Mouse (Mus musculus): ENCODE results near the gene Rad51b.

Gene Rad51b

GRCm38 (mm10) chr12:79377861-79378260 lies 80.8 kb downstream of the Rad51b start:
- in situ Hi-C loops (cut with MboI, MseI) = no loop called here

GRCm38 (mm10) chr12:79380190-79380589 lies 83.1 kb downstream of the Rad51b start:
- in situ Hi-C loops (cut with MboI, MseI) = no loop called here

DNA sequence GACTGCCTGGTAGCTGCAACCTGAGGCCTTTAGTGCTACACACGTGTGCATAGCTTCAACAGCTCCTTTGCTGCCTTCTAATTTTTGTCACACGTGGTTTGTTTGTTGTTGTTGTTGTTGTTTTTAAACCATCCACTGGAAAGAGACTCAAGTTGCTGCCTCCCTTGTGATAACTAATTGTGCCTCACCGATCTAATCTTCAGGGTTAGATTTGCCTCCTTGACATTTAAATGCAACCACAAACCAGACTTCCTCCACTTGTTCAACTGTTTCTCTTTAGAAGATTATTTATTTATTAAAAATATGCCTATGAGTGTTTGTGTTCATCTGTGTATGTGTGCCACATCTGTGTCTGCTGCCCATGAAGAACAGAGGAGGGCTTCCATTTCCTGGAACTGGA lies 84.4 kb downstream of the Rad51b start:
- in situ Hi-C loops (cut with MboI, MseI) = no loop called here

- in situ Hi-C loops (cut with MboI, MseI) = no loop called here
Observed at GRCm38 (mm10) chr12:79382416-79382815, 85.3 kb downstream of the Rad51b start.

DNA sequence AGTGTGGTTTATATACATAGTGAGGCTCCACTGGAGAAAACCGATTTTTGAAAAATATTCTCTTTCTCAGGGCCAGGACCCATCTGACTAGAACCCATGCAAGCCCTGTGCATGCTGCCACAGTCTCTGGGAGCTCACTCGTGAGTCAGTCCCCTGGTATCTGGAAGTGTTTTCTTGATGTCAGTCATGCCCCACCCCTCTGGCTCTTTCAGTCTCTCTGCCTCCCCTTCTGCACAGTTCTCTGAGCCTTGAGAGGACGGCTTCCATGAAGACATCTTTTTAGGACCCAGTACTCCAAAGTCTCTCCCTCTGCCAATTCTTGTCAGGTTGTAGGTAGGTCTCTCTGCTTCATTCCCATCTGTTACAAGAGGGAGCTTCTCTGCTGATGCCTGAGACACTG lies 86.5 kb downstream of the Rad51b start:
- in situ Hi-C loops (cut with MboI, MseI) = no loop called here

GRCm38 (mm10) chr12:79384787-79385186 lies 87.7 kb downstream of the Rad51b start:
- in situ Hi-C loops (cut with MboI, MseI) = no loop called here

- in situ Hi-C loops (cut with MboI, MseI) = no loop called here
Observed at GRCm38 (mm10) chr12:79385199-79385598, 88.1 kb downstream of the Rad51b start.

DNA sequence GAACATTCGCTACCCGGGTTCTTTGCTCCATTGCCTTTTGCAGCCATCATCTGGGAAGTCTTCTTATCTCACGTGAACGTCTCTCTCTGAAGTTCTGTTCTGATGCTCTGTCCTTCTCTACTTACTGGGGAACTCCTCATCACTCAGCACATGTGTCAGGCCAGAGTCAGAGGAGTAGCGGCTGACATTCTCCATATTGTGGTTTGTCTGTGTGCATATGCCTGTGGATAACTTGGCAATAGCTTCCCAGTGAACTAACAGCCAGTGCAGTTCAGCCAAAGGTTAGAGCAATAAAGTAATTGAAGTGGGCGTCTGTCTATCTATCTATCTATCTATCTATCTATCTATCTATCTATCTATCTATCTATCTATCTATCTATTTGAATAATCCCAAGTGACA lies 90.8 kb downstream of the Rad51b start:
- in situ Hi-C loops (cut with MboI, MseI) = no loop called here

DNA sequence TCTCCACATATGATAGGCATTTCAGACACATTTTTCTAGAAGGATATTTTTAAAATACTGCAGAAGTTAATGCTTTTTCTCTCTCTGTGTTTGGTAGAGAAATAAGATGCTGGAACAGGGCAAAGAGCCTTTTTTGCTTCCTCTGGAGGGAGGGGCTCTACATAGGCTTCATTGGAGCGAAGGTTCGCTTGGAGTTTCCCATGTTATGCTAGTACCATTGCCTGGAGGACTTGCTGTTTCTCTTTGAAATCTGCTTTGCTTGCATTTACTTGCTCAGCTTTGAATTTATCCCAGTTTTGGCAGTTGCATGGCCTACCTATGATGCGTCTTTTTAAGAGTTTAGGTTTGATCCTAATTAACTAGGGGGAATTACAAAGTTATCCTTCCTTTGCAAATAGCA lies 92.2 kb downstream of the Rad51b start:
- in situ Hi-C loops (cut with MboI, MseI) = no loop called here

GRCm38 (mm10) chr12:79389971-79390370 lies 92.9 kb downstream of the Rad51b start:
- in situ Hi-C loops (cut with MboI, MseI) = no loop called here

- in situ Hi-C loops (cut with MboI, MseI) = no loop called here
Observed at GRCm38 (mm10) chr12:79393636-79394035, 96.6 kb downstream of the Rad51b start.

DNA sequence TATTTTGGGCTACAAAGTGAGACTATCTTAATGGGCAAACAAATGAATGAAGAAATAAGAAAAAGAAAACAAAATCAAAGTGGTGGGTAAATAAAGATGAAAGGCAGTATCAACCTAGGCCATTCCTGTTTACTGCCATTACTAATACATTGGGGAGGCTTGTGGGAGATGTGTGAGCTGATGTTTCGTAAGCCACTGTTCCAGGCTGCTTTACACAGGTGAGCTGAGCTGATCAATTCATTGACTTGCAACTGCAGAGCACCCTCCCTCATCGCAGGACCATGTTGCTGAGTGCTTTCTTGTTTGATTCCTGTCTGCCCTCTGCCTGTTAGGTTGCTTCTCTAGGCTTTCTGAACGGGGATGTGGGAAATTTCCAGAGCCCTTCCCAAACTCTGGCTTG lies 106.9 kb downstream of the Rad51b start:
- in situ Hi-C loops (cut with MboI, MseI) = no loop called here

- in situ Hi-C loops (cut with MboI, MseI) = no loop called here
Observed at GRCm38 (mm10) chr12:79404494-79404893, 107.4 kb downstream of the Rad51b start.

GRCm38 (mm10) chr12:79408677-79409076 lies 111.6 kb downstream of the Rad51b start:
- in situ Hi-C loops (cut with MboI, MseI) = no loop called here

GRCm38 (mm10) chr12:79409126-79409860 lies 112.2 kb downstream of the Rad51b start:
- in situ Hi-C loops (cut with MboI, MseI) = no loop called here

GRCm38 (mm10) chr12:79412894-79413507 lies 115.9 kb downstream of the Rad51b start:
- in situ Hi-C loops (cut with MboI, MseI) = no loop called here

DNA sequence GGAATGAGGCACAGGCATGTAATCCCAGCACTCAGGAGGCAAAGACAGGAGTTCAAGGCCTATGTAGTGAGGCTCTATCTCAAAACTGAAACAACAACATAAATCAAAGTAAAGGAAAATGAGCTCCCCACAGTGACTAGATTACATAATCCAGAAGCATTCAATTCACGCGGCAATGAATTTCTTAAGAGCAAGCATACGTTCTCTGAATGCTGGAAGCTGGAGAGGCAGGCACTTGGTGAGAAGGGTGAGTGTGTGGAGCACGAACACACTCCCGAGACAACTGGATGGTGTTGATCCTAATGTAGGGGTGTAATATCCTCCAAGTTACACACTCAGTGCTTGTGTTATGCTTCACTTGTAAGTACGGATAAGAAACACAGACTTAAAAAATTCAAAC lies 120.3 kb downstream of the Rad51b start:
- in situ Hi-C loops (cut with MboI, MseI) = no loop called here

GRCm38 (mm10) chr12:79420605-79421004 lies 123.5 kb downstream of the Rad51b start:
- in situ Hi-C loops (cut with MboI, MseI) = no loop called here

DNA sequence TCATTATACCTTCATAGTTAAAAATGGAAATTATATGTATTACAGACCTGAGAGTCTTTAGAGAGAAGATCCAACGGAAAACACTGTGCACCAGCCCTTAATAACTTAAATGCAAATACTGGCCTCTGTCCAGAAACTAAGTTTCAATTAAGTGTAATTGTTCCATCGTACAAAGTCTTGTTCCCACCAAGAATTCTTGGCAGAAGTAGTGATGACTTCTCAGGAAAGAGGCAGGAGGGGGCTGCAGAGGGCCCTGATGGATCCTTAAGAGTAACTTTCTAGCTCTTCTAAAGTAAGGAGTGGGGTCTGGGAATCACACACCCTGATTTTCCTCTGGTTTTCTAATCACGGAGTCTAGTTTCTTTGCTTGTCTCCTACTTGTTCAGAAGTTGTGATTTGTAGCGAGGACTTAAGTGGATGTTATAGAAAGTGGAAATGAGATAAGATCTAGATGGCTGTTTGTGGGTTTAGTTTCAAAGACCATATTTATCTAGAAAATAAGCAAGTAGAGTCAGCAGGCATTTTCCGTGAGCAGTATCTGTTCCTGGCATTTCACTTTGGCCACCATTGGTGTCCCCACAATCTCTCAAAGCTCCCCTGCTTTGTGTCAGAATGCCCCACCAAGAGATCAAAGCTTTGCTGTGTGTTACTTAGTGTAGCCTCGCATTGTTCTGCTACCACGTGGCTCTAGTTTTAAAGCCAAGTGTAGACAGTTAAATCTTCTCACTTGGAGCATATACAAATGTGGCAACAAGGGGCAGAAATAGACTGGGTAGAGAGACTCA lies 132.6 kb downstream of the Rad51b start:
- in situ Hi-C loops (cut with MboI, MseI) = no loop called here

DNA sequence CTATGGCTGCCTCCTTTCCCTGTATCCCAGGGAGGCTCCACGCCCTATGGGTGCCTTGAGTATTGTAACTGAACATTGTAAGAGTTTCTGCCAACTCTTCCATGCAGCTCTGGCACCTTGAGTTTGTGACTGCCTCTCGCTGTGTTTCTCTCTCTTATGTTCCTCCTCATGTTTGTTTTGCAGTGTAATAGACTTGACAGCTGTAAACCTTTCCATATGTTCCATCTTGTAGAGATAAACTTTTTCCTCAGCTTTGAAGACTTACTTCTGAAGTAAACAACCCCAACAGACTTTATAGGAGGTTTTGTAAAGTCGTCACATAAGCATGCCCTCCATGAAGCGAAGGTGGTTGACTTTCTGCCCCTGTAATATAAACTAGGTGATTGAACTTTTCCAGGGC lies 134.1 kb downstream of the Rad51b start:
- in situ Hi-C loops (cut with MboI, MseI) = no loop called here

- in situ Hi-C loops (cut with MboI, MseI) = no loop called here
Observed at GRCm38 (mm10) chr12:79433724-79434442, 136.8 kb downstream of the Rad51b start.

- in situ Hi-C loops (cut with MboI, MseI) = no loop called here
Observed at GRCm38 (mm10) chr12:79435474-79435873, 138.4 kb downstream of the Rad51b start.

Data from T-helper 1 cell (primary cell).